Mouse (Mus musculus) CD4-positive helper T cell, adult 2 months (primary cell): ENCODE measurements around the gene Gfra4.

Experiments
- DNase-seq: peaks from one replicate; pipeline ENCODE4 v3.0.0-alpha.2; 2012; ENCODE audit warnings: low read depth, missing footprints, low spot score

The Gfra4 gene

DNA sequence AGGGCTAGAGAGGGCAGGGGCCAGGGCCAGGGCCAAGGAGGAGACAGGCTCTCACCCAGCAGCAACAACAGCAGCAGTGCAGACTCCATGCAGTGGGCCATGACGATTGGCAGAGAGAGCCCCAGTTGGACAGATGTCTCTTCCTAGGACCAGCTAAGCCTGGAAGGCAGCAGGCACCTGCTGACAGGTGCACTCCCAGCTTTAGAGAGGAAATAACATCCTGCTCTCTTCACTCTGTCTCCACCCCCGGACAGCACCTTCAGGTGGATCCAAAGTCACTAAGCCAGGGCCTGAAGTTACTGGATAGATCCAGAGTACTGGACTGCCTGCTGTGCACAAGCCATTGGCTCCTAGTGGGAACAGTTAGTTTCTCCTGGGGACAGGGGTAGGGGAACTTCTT, at the start of gene Gfra4:
Gene Gfra4, minus strand, starts transcription at position 101 of the 400 bp plus-strand sequence.
- DNase-seq: no peak

DNA sequence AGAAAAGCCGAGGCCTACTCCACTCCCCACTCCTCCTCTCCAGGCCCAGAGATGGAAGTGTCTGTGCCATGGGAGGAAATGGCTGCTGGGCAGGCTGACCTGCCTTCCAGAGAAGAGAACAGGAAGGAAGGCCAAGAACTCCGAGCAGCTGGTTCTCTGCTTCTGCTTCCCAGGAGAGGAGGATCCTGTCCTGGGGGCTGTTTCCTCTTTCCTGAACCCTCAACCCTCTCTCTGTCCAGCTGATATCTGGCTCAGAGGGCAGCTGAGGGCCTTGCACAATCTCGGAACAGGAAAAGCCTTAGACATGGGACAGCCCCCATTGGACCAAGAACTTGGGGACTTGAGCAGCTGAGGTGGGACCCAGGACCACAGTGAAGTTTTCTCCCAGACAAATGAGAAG, 48.0 kb upstream of the Gfra4 start:
- DNase-seq: no peak

DNA sequence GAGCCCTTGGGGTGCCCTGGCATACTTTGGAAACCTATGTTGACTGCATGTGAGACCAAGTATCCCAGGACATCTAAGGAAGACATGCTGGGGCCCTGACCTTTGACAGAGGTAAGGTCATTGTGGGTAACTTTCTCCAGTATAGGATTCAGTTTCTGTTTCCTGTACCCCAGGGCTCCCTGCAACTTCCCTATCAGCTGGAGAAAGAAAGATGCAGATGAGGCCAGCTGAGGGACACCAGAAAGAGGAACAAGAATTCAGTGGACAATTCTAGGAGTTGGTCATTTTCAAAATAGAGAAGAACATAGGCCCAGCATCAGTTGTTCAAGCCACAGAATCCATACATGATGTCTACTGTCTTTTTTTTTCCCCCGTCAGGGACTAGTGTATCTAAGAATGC, 46.7 kb upstream of the Gfra4 start:
- no peak for DNase-seq

GRCm38 (mm10) chr2:131088581-131088980, 45.7 kb upstream of the Gfra4 start:
- no peak for DNase-seq

DNA sequence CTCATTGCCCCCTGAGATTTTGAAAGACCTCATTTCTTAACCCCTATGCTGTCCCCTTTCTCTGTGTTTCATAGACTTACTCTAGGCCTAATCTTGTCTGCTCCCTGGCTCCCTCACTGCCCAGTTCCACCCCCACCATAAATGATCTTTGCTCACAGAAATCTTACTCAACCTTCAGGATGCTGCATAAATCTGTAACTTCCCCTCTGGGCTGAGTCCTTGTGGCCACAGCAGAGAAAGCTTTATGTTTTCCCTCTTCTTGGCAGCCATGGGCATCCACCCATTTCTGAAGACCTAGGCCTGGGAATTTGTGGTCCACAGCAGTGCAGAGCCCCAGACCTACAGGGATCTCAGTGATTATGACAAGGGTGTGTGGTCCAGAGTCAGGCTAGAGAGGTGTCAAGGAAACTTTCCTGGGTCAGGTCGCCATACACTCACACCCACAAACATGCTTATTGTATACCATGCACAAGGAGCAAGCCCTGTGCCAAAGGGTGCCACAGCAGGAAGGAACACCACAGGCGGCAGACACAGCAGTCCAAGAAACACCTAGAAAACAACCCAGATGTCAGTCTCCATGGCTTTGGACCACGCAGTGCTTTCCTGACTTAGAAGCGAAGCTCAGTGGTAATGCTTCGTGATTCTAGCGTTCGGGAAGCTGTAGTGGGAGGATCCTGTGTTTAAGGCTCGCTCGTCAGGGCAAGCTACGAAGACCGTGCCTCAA, 43.9 kb upstream of the Gfra4 start, which contains the start of gene Siglec1:
Gene Siglec1, minus strand, starts transcription at position 99 of the 724 bp plus-strand sequence.
- no peak for DNase-seq

- no peak for DNase-seq
These were observed 41.3 kb upstream of the Gfra4 start for GRCm38 (mm10) chr2:131084206-131084605.

DNA sequence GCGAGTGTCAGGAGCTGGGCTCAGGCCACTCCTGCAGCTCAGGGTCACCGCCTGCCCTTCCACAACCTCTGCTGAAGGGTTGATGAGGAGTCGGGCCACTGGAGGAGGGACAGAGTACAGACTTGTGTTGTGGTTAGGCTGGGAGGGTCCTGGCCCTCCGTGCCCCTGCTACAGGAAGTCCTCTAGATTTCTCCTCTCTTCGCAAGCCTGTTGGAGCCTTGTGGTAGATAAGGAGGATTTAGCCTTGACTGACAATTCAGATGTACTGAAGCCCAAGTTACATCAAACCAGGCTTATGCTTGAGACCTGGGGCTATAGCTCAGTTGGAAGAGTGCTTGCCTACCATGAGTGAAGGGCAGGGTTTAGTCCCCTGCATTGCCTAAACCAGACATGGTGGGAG, 37.6 kb upstream of the Gfra4 start:
- DNase-seq: no peak

GRCm38 (mm10) chr2:131072536-131072935, 29.6 kb upstream of the Gfra4 start:
- DNase-seq: no peak

DNA sequence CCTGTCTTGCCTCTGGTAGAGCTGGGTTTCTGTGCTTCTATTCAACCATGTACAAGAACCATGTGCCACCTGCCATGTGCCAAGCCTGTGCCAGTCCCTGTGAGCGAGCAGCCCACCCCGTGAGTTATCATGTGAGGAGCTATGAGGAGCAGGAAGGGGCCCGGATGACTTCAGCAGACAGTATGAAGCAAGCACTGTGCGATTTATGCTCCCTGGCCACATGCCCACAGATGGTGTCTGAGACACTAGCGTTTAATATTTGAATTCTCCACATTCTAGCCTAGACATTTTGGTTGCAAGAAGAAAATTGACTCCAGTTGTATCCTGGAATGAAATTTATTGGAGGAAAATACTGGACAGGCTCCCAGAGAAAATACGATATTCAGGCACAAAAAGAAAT, 24.6 kb upstream of the Gfra4 start:
- no peak for DNase-seq

- DNase-seq: no peak
These were observed 23.5 kb upstream of the Gfra4 start for GRCm38 (mm10) chr2:131066342-131066741.

DNA sequence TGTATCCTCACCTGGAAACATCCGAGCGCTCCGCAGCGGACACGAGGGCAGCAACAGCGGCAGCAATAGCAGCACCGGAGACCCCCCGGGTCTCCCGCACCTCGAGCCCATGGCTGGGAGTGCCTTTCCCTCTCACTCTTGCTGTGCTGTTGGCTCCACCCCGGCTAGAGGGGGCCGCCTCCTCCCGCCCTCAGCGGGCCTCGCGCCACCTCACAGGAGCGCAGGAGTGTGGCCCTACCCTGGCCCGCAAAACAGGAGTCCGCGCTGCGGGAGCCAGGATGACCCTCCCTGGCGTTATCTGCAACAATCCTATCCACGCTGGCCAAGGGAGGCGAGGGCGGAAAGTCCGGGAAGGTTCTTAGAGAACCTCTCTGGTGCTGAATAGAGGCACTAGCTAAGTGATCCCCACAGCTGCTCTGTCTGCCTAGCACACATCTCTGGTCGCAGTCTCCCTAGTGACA, 20.5 kb upstream of the Gfra4 start, which contains the start of gene Adam33:
Gene Adam33, minus strand, starts transcription at position 411 of the 461 bp plus-strand sequence.
- no peak for DNase-seq

GRCm38 (mm10) chr2:131061607-131062006, 18.7 kb upstream of the Gfra4 start:
- DNase-seq: no peak

DNA sequence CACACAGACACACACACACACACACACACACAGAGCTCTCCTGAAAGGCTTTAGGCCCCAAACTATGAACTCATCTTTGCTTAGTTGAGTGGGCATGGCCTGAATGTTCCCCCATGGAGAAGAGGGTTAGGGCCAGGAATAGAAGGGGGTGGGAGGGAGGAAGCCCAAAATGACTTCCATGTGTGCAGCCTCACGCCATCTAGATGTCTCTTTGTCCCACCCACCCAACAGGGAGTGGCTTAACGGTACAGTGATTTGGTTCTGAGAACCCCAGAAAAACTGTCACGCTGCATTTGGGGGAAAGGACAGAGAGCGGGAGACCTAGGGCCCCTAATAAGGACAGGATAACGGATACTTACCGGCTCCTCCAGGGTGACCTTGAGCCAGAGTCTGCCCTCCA, 17.9 kb upstream of the Gfra4 start:
- DNase-seq: no peak

GRCm38 (mm10) chr2:131059781-131060540, 17.1 kb upstream of the Gfra4 start:
- no peak for DNase-seq

- no peak for DNase-seq
These were observed 16.5 kb upstream of the Gfra4 start for GRCm38 (mm10) chr2:131059377-131059776.

DNA sequence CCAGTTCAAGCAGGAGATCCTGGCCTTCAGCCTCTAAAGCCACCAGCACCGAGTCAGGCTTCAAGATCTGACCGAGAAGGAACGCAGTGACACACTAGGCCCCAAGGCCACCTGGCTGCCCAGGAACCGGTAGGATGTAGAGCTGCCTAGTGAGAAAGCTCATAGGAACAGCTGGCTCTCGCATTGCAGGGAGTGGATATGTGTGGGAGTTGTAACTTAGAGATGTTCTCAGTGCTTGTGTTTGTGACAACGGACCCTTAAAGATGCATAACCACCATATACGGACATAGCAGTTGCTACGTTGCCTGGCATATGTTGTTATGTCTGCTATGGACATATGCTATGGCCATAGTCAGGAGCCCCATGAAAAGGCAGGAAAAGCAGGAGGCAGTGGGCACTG, 15.8 kb upstream of the Gfra4 start:
- no peak for DNase-seq

- peak; percentile 19 for DNase-seq
These were observed 13.3 kb upstream of the Gfra4 start for GRCm38 (mm10) chr2:131056191-131056590.

- DNase-seq: peak; percentile 48
These were observed 12.7 kb upstream of the Gfra4 start for GRCm38 (mm10) chr2:131055631-131056030.

GRCm38 (mm10) chr2:131054646-131055264, 11.9 kb upstream of the Gfra4 start:
- DNase-seq: no peak

DNA sequence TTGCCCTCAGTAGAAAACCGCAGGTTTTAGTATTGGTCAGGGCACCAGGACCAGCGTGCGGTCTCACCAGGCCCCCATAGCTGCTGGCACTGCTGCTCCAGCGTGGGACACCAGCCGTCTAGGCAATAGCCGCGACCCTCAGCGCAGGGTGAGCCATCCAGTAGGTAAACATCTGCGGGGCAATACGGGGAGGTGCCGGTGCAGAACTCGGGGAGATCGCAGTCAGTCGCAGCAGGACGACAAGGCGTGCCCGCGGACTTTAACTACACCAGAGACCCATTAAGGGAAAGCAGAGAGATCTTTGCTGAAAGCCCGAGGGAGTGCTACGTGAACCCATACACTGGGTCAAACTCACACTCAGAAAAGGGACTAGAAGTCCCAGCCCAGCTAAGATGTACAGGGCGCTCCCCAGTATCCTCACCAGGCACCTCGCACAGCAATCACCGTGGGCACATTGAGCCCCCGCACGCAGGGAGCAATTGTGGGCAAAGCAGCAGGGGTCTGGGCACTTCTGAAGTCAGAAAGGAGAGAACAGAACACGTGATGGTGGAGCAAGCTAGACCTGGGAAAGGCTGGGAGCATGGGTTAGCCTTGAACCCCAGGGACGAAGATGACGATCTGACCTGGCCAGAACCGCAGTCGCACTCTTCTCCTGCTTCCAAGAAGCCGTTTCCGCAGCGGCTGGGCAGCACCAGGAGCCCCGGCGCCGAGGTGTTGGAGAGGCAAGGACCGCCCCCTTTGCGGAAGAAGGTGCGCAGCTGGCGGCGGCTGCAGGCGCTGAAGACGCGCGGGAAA, 11.2 kb upstream of the Gfra4 start:
- no peak for DNase-seq

- no peak for DNase-seq
These were observed 10.1 kb upstream of the Gfra4 start for GRCm38 (mm10) chr2:131052862-131053418.
